Mouse (Mus musculus) heart, embryonic 15.5 days (tissue): ENCODE results near the gene Dzank1. TPM values are rescaled to one million over a fixed set of nuclear protein-coding genes. Genes with fewer than 3 reads are reported as not detected.
A peak's percentile ranks its signal among the peaks of the same experiment; 100 is the strongest.

Experiments
- ATAC-seq: fragments of 200-750 bp; cut with Nextera tagmentation; replicated peaks from 2 replicates; pipeline ENCODE4 v1.8.0; 2017; ENCODE audit warnings: low read depth, moderate TSS enrichment; ENCODE audit not compliant: insufficient number of reproducible peaks, insufficient read depth, low FRiP score
- H3K27ac ChIP-seq: fragments of 300-500 bp; sonication (generic); 2 replicates; pipeline ENCODE4 v1.5.1; 2015; ENCODE audit warnings: mild to moderate bottlenecking, inconsistent platforms
- H3K27me3 ChIP-seq: fragments of 300-500 bp; sonication (generic); 2 replicates; pipeline ENCODE4 v1.6.1; 2015; ENCODE audit warnings: inconsistent platforms
- H3K36me3 ChIP-seq: fragments of 300-500 bp; sonication (generic); 2 replicates; pipeline ENCODE4 v1.6.1; 2015; ENCODE audit warnings: mild to moderate bottlenecking, inconsistent platforms
- H3K4me1 ChIP-seq: fragments of 300-500 bp; sonication (generic); replicated peaks from 2 replicates; pipeline ENCODE4 v1.6.1; 2015; ENCODE audit warnings: inconsistent platforms
- H3K4me2 ChIP-seq: fragments of 300-500 bp; sonication (generic); 2 replicates; pipeline ENCODE4 v1.6.1; 2015; ENCODE audit warnings: inconsistent platforms, mild to moderate bottlenecking, moderate library complexity
- H3K4me3 ChIP-seq: fragments of 300-500 bp; sonication (generic); 2 replicates; pipeline ENCODE4 v1.5.1; 2015; ENCODE audit warnings: mild to moderate bottlenecking, inconsistent platforms
- H3K9ac ChIP-seq: fragments of 300-500 bp; sonication (generic); 2 replicates; pipeline ENCODE4 v1.6.1; 2015; ENCODE audit warnings: mild to moderate bottlenecking, inconsistent platforms
- H3K9me3 ChIP-seq: fragments of 300-500 bp; sonication (generic); replicated peaks from 2 replicates; pipeline ENCODE4 v1.6.1; 2016; ENCODE audit warnings: inconsistent platforms
- WGBS: fragments of 180-500 bp; shearing (Covaris S2); methylation state at CpG from one replicate; pipeline ENCODE4 v1.1.7; 2015; ENCODE audit warnings: mixed read lengths; 5-methylcytosine and 5-hydroxymethylcytosine counted together
- polyA plus RNA-seq: library from polyadenylated mRNA; unstranded; fragments of >200 nt; fragmentation: Nextera tagmentation; extraction: Ambion mirVana; gene quantifications from 2 replicates; pipeline ENCODE4 v1.2.1, GENCODE M21; 2015

Dzank1 gene
- 0.66 TPM in 2 replicates for polyA plus RNA-seq

DNA sequence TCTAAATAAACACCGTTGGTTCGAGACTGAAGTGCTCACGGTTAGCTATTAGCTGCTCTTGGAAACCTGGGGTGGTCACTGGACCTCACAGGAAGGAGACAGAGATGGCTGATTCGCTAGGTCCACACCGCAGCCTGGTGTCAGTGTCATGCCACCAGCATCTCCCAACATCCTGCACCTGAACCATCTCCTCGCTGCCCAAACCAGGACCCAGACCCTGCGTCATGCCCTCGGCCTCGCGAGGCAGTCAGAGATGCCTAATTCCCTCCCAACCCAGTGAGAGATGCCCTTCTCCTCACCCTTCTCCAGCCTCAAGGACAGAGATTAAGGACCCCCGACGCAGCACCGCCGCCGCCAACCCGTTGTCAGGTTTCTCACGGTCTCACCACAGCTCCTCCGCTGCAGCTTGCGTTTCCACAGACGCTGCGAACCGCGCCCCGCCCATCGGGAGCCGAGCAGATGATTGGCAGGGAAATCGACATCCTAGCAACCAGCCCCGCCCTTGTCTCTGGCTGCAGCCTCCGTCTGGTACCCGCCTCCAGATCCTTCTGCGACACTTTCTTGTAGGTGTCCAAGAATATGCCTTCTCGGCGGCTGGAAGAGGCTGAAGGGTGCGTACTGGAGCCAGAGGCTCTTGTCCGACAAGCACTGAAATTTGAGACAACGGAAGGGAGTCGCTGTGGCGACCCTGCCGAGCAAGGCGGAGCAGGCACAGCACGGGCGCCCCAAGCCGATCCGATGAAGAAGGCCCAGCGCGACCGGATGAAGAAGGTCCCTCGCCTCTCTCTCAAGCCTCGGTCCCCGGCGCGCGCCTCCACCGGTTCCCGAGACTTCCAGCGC, at the start of gene Dzank1, which contains the start of gene Polr3f:
Gene Dzank1, minus strand, starts transcription at position 434 of the 840 bp plus-strand sequence.
Gene Polr3f, plus strand, starts transcription at position 738 of the 840 bp plus-strand sequence.
- Histone ChIP-seq H3K9me3 (no peaks in the 10 kb centered on the region), H3K4me3 (peak within 1 kb of the TSS; percentile 81), H3K36me3 (peaks cover 19% of the 10 kb centered on the region), H3K9ac (peak within 1 kb of the TSS; percentile 82), H3K4me1 (peaks cover 14% of the 10 kb centered on the region), H3K27me3 (peaks cover 16% of the 10 kb centered on the region), H3K27ac (peak within 1 kb of the TSS; percentile 86), H3K4me2 (peak within 1 kb of the TSS; percentile 73)
- WGBS = 1% methylated on average over 56 of the region's 56 CpGs
- ATAC-seq = peak; percentile 96

DNA sequence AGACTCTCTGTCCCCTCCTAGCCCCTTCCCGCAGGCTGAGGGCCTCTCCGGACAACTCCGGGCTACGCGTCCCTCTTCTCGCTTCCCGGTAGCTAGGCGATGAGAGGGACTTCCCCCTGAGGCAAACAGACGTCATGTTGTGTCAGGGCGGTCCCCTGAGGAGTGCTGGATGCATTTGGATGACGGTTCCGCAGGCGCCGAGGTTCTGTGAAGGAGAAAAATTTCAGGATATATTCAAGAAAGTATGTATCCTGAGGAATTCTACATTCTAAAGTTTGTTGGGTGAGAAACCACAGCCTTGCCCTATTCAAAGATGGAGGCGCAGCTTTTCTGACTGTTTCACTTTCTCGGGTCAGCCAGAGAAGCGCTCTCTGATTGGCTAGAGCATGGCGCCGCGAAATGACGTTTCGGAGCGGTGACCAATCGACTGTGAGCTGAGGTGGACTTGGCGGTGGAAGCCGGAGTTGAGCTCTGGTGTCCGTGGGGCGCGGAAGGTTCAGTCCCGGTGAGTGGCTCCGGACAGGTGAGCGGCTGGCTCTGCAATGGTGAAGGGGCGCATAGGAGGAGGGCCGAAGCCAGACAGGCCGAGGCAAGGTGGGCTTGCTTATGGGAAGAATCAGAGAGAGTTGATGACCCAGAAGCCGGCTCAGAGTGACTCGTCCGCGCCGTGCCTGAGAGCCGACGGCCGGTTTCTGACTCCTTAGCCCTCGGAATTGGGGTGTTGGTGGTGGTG, 28.8 kb upstream of the Dzank1 start, which contains the start of gene Sec23b:
Gene Sec23b, plus strand, starts transcription at position 410 of the 733 bp plus-strand sequence.
- peak; percentile 96 for ATAC-seq
- Histone ChIP-seq H3K36me3 (peaks cover 11% of the 10 kb centered on the region; the same call in 1 of the 2 replicates), H3K27ac (peak within 1 kb of the TSS; percentile 91), H3K27me3 (no peaks in the 10 kb centered on the region), H3K4me2 (peak within 1 kb of the TSS; percentile 63), H3K4me3 (peak within 1 kb of the TSS; percentile 75), H3K4me1 (peaks cover 5% of the 10 kb centered on the region), H3K9me3 (no peaks in the 10 kb centered on the region), H3K9ac (peak within 1 kb of the TSS; percentile 82)
- WGBS = under 1% methylated on average over 44 of the region's 44 CpGs

DNA sequence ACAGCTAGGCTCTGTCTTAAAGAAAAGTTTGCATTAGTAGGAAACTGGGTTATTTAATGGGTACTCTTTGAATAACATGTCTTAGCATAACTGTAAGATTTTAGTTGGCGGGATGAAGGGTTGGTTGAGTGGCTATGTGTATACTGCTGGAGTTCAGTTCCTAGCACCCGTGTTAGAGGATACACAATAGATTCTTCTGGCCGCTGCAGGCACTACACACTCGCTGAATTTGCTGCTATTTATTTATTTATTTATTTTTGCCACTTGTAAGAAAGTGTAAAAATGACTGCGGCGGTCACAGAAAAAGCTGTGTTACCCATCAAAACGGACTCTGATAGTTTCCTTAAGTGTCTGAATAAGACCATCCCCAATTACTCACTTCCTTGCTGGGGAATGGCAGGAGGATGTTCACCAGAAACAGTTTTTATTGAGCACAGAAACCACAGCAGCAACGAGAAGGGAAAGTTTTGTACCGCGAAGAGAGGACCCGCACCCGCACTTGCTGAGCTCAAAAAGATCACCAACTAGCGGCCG, 28.1 kb upstream of the Dzank1 start:
- no peaks in the 10 kb centered on the region for H3K9me3 ChIP-seq
- peak overlapping the region; percentile 75 for H3K4me3 ChIP-seq
- peaks cover 5% of the 10 kb centered on the region for H3K4me1 ChIP-seq
- ATAC-seq = no peak
- peaks cover 11% of the 10 kb centered on the region; the same call in 1 of the 2 replicates for H3K36me3 ChIP-seq
- 1% methylated on average over 14 of the region's 14 CpGs for WGBS
- H3K27ac ChIP-seq = peak overlapping the region; percentile 91
- no peaks in the 10 kb centered on the region for H3K27me3 ChIP-seq
- peak overlapping the region; percentile 63 for H3K4me2 ChIP-seq
- peak overlapping the region; percentile 62 for H3K9ac ChIP-seq

DNA sequence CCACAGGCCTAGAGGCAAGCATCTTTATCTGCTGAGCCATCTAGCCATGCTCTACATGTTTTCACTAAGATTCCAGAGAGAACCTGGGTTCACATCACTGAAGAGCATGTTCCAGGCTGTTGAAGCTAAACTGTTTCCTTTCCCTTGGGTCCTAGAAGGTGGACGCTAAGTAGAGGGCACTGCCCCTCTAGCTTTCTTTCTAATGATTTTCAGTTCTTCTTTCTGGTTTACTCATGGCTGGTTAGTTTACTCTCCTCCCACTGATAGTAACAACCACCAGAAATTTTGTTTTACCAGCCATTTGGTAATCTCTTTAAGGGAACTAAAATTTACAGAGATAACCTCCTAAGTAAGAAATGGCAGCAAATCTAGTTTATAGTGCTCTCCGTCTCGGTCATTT, 26.7 kb upstream of the Dzank1 start:
- H3K27me3 ChIP-seq = no peaks in the 10 kb centered on the region
- no peak overlapping the region for H3K27ac ChIP-seq
- no peak overlapping the region for H3K4me2 ChIP-seq
- H3K4me1 ChIP-seq = peaks cover 9% of the 10 kb centered on the region
- WGBS = 88% methylated on average over 3 of the region's 3 CpGs
- no peak overlapping the region for H3K4me3 ChIP-seq
- no peak for ATAC-seq
- no peaks in the 10 kb centered on the region for H3K36me3 ChIP-seq
- no peak overlapping the region for H3K9ac ChIP-seq
- no peaks in the 10 kb centered on the region for H3K9me3 ChIP-seq

DNA sequence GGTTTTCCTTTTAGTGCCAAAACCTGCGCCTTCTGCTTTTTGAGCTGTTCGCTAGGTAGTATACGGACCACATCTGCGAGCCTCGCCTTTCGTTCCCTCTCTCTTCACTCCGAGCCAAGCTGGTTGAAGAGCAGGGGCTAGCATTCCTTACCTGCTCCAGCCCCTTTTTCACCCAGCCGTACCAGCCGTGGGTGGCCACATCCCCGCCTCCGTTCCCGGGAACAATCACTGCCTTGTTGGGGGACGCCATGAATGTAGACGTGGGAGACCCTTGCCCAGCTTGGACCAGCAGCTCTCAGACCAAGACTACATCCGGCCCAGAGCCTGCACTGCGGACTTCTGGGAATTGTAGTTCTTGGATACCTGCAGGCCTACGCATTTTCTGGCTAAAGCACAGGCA, 23.3 kb upstream of the Dzank1 start, which contains the start of gene Rbbp9:
Gene Rbbp9, minus strand, starts transcription at position 341 of the 400 bp plus-strand sequence.
- H3K27ac ChIP-seq = peak within 1 kb of the TSS; percentile 74
- peak within 1 kb of the TSS; percentile 76 for H3K4me3 ChIP-seq
- H3K4me1 ChIP-seq = peaks cover 13% of the 10 kb centered on the region
- peak within 1 kb of the TSS; percentile 57 for H3K4me2 ChIP-seq
- ATAC-seq = peak; percentile 83
- under 1% methylated on average over 17 of the region's 17 CpGs for WGBS
- H3K9ac ChIP-seq = peak within 1 kb of the TSS; percentile 77
- H3K36me3 ChIP-seq = peaks cover 8% of the 10 kb centered on the region; the same call in 1 of the 2 replicates
- H3K27me3 ChIP-seq = no peaks in the 10 kb centered on the region
- no peaks in the 10 kb centered on the region for H3K9me3 ChIP-seq

DNA sequence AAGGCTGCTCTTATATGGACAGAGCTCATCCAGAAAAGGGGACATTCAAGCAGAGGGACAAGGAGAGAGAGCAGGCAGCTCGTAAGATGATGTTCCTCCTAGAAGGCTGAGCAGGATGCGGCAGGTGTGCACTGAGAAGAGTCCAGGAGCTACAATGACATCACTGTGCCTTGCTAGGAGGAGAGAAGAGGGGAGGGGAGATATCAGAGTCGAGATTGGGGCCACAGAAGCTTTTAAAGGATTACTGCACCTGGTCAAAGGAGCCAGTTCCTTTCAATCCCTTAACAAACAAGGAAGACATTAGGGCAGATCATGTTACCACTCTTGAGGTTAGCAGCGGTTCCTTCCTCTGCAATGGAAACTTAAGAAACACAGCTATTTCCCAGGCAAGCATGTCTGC, 20.3 kb upstream of the Dzank1 start:
- 79% methylated on average over 4 of the region's 4 CpGs for WGBS
- no peaks in the 10 kb centered on the region for H3K27me3 ChIP-seq
- peaks cover 15% of the 10 kb centered on the region; the same call in 1 of the 2 replicates for H3K36me3 ChIP-seq
- no peaks in the 10 kb centered on the region for H3K9me3 ChIP-seq
- H3K4me3 ChIP-seq = no peak overlapping the region
- no peak overlapping the region for H3K4me2 ChIP-seq
- H3K27ac ChIP-seq = no peak overlapping the region
- H3K9ac ChIP-seq = no peak overlapping the region
- ATAC-seq = no peak
- H3K4me1 ChIP-seq = peaks cover 35% of the 10 kb centered on the region

DNA sequence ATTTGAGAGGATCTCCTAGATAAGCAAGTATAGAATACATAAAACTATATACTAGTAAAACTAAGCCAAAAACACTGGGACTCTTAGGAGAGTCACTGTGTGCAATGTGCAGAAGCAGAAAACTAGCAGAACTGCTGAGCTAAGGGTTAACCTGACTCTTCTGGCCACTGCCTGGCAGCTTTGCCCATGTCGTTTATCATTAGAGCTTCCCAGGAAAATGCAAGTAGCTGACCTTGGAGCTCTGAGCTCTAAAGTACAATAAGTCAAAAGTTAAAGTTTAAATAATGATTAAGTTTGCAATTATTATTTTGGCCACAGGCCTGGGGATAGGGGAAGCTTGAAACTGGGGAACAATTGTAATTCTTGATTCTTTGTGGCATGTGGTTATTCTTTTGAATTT, 18.3 kb upstream of the Dzank1 start:
- Histone ChIP-seq H3K27ac (peak overlapping the region; percentile 92), H3K4me1 (peaks cover 35% of the 10 kb centered on the region), H3K9ac (no peak overlapping the region), H3K4me3 (no peak overlapping the region), H3K27me3 (no peaks in the 10 kb centered on the region), H3K36me3 (peaks cover 25% of the 10 kb centered on the region), H3K4me2 (no peak overlapping the region), H3K9me3 (no peaks in the 10 kb centered on the region)
- no peak for ATAC-seq
- 19% methylated on average over 1 of the region's 1 CpGs for WGBS

DNA sequence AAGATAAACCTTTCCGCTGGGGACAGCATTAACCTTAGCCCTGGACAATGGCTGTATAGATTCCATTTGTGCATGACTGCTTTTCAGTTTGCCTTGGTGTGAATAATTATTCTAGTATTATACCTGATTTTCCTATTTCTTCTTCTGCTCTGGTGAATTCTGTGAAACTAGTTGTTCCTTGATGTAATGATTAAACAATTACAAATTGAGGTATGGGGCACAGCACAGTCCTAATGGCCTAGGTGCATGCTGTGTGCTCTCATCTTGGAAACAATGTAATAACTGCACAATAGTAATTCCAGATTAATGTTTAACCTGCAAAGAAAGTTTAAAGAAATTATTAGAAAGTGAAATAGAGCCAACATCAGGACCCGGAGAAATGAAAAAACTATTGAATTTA, 17.8 kb upstream of the Dzank1 start:
- Histone ChIP-seq H3K27ac (peak overlapping the region; percentile 92), H3K9ac (no peak overlapping the region), H3K9me3 (no peaks in the 10 kb centered on the region), H3K4me2 (peak overlapping the region; percentile 18; the same call in 1 of the 2 replicates), H3K4me1 (peaks cover 35% of the 10 kb centered on the region), H3K36me3 (peaks cover 27% of the 10 kb centered on the region), H3K4me3 (no peak overlapping the region), H3K27me3 (no peaks in the 10 kb centered on the region)
- no peak for ATAC-seq
- whole genome bisulfite sequencing = 52% methylated on average over 2 of the region's 2 CpGs

DNA sequence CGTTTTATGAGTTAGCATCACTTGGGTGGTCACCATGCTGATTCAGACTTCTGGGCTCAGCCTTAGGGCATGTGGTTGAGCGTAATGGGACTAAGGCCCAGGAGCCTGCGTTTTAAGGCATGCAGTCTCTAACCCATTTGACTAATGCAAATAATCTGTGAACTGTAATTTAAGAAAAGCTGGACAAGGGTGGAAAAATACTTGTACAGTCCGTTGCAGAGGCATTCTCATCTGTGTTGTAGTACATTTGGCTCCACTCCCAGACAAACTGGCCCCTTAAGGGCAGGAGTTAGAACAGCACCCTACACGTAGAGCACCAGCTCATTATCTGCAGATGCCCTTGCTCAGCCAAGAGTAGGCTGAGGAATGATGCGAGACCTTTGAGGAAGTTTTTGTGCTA, 17.4 kb upstream of the Dzank1 start:
- ATAC-seq = peak; percentile 90
- Histone ChIP-seq H3K9me3 (no peaks in the 10 kb centered on the region), H3K4me2 (peak overlapping the region; percentile 18), H3K4me1 (peaks cover 32% of the 10 kb centered on the region), H3K9ac (no peak overlapping the region), H3K4me3 (no peak overlapping the region), H3K27ac (peak overlapping the region; percentile 92), H3K36me3 (peaks cover 31% of the 10 kb centered on the region), H3K27me3 (no peaks in the 10 kb centered on the region)
- WGBS = 44% methylated on average over 6 of the region's 6 CpGs

DNA sequence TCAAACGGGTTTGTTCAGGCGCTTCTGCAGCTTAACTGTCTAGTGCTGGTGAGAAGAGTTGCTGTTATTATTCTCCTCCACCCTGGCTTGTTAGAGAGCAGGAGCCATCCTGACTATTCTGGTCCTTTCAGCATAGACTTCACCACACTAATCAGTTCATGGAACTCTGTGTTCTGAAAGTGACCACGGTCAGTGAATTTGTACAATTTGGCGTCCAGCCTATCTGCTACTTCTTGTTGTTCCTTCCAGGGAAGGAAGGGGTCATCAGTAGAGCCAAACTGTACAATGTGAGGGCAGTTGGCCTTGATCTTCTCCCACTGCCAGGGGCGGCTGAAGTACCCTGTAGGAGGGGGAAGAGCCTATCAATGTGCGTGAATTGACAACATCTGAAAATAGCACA, 16.5 kb upstream of the Dzank1 start:
- no peaks in the 10 kb centered on the region for H3K27me3 ChIP-seq
- H3K9me3 ChIP-seq = no peaks in the 10 kb centered on the region
- peaks cover 41% of the 10 kb centered on the region for H3K36me3 ChIP-seq

DNA sequence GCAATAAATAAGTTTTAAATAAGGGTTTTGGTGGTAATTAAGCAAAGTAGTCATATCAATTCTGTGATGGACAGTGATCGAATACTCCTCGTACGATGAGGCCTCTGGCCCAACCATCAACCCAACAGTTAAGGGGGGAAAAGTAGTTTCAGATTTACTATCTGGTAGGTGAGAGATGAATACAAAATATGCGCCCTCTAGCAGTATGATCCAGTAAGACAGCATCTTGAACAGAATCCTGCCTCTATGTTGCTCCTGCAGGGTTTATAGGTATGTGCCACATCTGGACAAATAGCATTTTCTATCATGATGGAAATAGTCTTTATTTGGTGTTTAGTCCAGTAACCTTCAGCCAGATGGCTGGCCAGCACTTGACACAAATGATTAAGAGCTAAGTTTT, 14.0 kb upstream of the Dzank1 start:
- Histone ChIP-seq H3K27me3 (no peaks in the 10 kb centered on the region), H3K27ac (no peak overlapping the region), H3K4me1 (peaks cover 26% of the 10 kb centered on the region), H3K9me3 (no peaks in the 10 kb centered on the region), H3K4me3 (no peak overlapping the region), H3K9ac (no peak overlapping the region), H3K4me2 (no peak overlapping the region), H3K36me3 (peaks cover 52% of the 10 kb centered on the region)
- WGBS = 88% methylated on average over 4 of the region's 4 CpGs
- no peak for ATAC-seq

More for the DNA sequence above, 16.5 kb upstream of the Dzank1 start:
- H3K9ac ChIP-seq = no peak overlapping the region
- peak overlapping the region; percentile 92 for H3K27ac ChIP-seq
- 65% methylated on average over 6 of the region's 6 CpGs for WGBS
- no peak overlapping the region for H3K4me2 ChIP-seq
- H3K4me3 ChIP-seq = no peak overlapping the region
- ATAC-seq = peak; percentile 25; the same call in 1 of the 2 replicates
- H3K4me1 ChIP-seq = peaks cover 32% of the 10 kb centered on the region
